Mouse (Mus musculus): ENCODE measurements around the gene Atp6v1g1.

Gene Atp6v1g1

DNA sequence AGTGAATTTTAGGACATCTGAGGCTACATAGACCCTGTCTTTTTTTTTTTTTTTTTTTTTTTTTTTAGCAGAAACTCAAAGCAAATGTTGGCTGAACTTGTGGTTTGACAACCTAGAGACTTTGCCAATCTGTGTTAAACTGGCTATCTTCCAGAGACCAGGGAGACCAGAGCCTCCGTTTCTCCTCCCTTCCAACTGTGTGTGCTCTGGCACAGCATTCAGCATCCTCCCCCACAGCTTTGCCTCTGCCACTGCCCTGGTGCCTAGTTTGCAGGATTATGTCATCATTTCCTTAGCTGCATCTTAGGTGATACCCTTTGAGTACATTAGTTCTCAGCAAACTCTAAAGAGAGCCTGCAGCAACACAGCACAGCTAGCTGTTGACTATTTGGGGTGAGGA is 3.2 kb downstream of the Atp6v1g1 start:
- DNase-seq (ENCODE audit: low read depth) = no peak

- no peak for DNase-seq (ENCODE audit: low read depth)
Observed at GRCm38 (mm10) chr4:63548491-63548890, 3.9 kb downstream of the Atp6v1g1 start.

DNA sequence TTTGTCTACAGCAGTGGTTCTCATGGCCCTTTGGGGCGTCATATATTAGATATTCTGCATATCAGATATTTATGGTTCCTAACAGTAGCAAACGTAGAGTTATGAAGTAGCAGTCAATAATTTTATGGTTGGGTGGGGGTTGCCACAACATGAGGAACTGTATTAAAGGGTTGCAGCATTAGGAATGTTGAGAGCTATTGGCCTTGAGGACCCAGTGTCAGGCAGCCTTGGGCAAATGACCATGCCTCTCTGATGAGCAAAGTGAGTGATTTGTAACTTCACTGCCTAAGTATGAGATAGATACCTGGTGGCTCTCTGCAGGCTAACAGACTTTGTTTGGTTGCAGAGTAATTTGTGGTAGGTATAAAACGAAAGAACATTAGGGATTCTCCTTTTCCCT is 6.3 kb downstream of the Atp6v1g1 start:
- no peak for DNase-seq (ENCODE audit: low read depth)

GRCm38 (mm10) chr4:63552865-63553264 is 8.3 kb downstream of the Atp6v1g1 start:
- no peak for DNase-seq (ENCODE audit: low read depth)

GRCm38 (mm10) chr4:63553789-63554576 is 9.4 kb downstream of the Atp6v1g1 start:
- DNase-seq (ENCODE audit: low read depth) = no peak

GRCm38 (mm10) chr4:63554616-63555015 is 10.0 kb downstream of the Atp6v1g1 start:
- DNase-seq (ENCODE audit: low read depth) = no peak

GRCm38 (mm10) chr4:63555111-63555510 is 10.5 kb downstream of the Atp6v1g1 start:
- no peak for DNase-seq (ENCODE audit: low read depth)

- no peak for DNase-seq (ENCODE audit: low read depth)
Observed at GRCm38 (mm10) chr4:63556665-63557064, 12.1 kb downstream of the Atp6v1g1 start.

DNA sequence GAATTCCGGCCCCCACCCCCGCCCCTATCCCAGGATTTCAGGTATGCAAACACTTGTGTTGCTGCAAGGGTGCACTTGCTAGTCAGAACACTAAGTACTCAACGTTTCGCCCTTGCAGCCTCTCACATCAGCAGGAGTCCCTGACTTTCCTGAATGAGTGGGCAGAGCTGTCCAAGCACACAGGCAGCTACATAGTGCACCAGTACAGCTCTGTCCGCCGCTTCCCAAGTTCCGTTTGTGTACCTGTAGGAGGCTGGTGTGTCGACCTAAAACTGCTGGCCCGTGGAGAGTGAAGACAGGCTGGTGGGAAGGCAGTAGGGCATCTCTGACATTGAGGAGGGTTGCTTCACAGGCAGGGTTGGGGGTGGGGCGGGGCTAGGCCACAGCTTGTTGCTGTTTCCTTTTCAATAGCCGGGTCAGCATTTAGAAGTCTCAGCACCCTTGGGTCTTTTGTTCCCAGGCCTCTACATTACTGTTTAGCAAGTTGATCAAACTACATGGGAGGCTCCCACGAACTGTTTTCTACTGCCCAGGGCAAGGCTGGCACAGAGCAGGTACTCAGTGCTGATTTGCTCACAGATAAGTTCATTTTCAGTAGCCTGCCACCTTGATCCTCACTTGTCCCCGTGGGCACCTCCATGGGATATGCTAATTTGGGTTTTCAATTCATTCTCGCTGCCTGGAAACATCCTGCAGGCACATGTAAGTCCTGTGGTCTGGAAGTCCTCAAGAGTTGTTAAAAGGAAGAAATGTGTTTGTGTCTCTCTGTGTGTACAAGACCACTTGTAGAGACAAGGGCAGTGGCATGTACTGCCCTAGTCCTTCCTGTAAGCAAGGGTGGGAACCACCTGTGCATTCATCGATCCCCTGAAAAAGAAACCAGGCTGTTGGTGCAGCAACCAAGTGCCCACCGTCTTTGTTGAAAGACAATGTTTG is 12.8 kb downstream of the Atp6v1g1 start:
- no peak for DNase-seq (ENCODE audit: low read depth)

DNA sequence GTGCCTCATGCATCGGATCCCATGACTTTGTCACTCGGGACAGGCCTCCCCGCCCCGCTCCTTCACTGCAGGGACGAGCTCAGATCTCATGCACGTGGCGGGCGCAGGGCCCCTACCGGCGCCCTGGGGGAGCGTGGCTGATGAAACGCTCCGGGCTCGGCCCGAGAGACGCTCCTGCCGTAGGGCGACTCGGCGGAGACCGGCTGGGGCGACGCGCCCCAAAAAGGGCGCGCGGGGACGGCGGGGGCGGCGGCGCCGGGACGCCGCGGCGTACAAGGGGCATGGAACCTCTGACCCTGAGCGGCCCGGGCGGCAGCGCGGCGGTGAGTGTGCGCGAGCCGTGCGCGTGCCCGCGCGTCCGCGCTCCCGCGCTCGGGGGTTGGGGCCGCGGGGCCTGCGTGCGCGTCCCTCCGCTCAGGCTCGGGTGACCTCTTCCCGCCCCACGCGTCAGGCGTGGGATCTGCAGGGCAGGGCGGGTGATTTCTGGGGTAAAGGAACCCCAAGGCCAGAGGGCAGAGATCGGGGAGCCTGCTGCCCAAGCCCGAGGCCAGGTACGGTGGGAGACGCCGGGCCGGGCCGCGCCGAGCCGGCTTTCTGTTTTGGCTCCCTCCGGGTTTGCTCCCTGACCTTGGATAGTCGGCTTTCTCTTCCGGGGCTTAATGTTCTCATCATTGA is 14.0 kb downstream of the Atp6v1g1 start, which contains the start of gene Tmem268:
Gene Tmem268, plus strand, starts transcription at position 375 of the 675 bp plus-strand sequence.
- peak; percentile 51 for DNase-seq (ENCODE audit: low read depth)

- no peak for DNase-seq (ENCODE audit: low read depth)
Observed at GRCm38 (mm10) chr4:63559127-63559697, 14.6 kb downstream of the Atp6v1g1 start.

DNA sequence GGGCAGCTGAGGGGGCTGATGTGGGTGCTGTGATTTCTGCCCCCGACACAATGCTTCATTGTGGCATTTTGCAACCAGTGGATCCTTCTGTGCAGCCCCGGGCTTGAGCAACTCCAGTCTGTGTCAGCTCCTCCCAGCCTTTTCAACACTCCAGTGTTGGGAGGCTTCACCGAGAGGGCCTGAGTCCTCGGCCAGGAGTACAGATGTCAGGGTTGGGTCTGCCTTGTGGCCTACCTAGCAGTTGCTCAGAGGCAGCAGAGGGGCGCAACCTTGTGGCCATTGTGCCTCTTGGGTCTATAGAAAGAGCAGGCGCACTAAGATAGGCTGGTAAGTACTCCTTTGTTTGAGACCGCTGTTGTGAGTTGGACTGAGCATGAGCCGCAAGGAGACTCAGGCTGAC is 15.5 kb downstream of the Atp6v1g1 start:
- no peak for DNase-seq (ENCODE audit: low read depth)

GRCm38 (mm10) chr4:63561861-63562675 is 17.5 kb downstream of the Atp6v1g1 start:
- DNase-seq (ENCODE audit: low read depth) = no peak

GRCm38 (mm10) chr4:63562742-63563141 is 18.2 kb downstream of the Atp6v1g1 start:
- DNase-seq (ENCODE audit: low read depth) = no peak

DNA sequence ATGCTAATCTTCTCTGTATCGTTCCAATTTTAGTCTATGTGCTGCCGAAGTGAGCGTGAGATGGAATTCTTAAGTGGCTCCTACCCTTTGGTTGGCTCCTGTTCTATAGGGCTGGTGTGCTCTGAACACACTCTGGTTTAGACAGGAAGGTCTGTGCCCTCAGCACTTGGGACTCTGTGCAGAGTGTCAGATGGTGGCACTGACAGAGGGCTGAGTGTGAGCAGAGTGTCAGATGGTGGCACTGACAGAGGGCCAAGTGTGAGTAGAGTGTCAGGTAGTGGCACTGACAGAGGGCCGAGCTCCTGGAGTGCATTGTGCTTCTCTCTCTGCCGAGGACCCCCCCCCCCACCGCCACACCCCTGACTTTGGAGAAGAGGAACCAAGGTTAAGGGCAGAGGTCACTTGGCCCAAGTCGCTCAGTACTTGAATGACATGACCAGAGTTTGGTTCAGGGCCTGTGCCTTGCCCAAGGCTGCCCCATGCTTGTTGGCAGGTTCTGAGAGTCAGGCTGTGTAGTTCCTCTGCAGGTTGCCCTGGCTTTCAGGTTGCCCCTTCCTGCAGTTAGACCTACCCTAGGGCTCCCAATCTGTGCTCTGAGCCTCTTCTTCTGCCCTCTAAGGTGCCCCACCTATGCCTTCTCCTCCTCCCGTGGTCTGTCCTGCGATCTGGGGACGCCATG is 23.3 kb downstream of the Atp6v1g1 start:
- no peak for DNase-seq (ENCODE audit: low read depth)

DNA sequence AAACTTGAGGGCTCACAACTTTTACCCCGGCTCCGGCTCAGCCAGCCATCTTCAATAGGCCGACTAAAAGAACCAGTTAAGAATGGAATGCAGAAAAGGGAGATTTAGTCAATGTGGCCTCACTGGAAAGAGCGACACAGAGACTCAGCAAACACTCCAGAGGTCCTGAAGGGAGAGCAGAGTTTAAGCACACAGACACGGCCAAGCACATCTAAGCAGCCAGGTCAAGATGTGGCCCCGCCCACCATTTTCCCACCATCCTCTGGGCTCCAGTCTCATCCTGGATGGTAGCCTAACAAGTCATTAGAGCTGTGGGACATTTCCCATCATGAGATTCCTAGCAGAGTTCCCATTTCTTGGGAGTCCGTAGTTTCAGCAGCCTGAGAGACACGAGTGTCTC is 24.8 kb downstream of the Atp6v1g1 start:
- DNase-seq (ENCODE audit: low read depth) = no peak

GRCm38 (mm10) chr4:63570208-63570781 is 25.7 kb downstream of the Atp6v1g1 start:
- DNase-seq (ENCODE audit: low read depth) = no peak

GRCm38 (mm10) chr4:63572621-63573020 is 28.0 kb downstream of the Atp6v1g1 start:
- no peak for DNase-seq (ENCODE audit: low read depth)

- DNase-seq (ENCODE audit: low read depth) = no peak
Observed at GRCm38 (mm10) chr4:63579649-63580048, 35.1 kb downstream of the Atp6v1g1 start.

- no peak for DNase-seq (ENCODE audit: low read depth)
Observed at GRCm38 (mm10) chr4:63580078-63580477, 35.5 kb downstream of the Atp6v1g1 start.
